Mouse (Mus musculus) cortical plate, adult 2 months (tissue): Measurements from ENCODE around the gene Kctd4.

Experiments used
- CTCF ChIP-seq: fragments of 200-500 bp; IDR thresholded peaks from 2 replicates; pipeline ENCODE4 v1.5.1; 2011; ENCODE audit warnings: mild to moderate bottlenecking, control low read depth, low read length; ENCODE audit not compliant: insufficient read depth; ENCODE audit errors: extremely low read depth
- POLR2A ChIP-seq: fragments of 200-500 bp; IDR thresholded peaks from 2 replicates; pipeline ENCODE4 v1.6.1; 2011; ENCODE audit warnings: mild to moderate bottlenecking, low read length, control low read depth; ENCODE audit not compliant: insufficient read depth; ENCODE audit errors: extremely low read depth

- no peak for TF ChIP-seq CTCF
- no peak for TF ChIP-seq POLR2A
Measured at GRCm38 (mm10) chr14:75981231-75981630, 26.4 kb downstream of the Kctd4 start.
